Mouse (Mus musculus): ENCODE data around the gene Mitd1.
A peak's percentile ranks its signal among the peaks of the same experiment; 100 is the strongest.

Gene Mitd1

DNA sequence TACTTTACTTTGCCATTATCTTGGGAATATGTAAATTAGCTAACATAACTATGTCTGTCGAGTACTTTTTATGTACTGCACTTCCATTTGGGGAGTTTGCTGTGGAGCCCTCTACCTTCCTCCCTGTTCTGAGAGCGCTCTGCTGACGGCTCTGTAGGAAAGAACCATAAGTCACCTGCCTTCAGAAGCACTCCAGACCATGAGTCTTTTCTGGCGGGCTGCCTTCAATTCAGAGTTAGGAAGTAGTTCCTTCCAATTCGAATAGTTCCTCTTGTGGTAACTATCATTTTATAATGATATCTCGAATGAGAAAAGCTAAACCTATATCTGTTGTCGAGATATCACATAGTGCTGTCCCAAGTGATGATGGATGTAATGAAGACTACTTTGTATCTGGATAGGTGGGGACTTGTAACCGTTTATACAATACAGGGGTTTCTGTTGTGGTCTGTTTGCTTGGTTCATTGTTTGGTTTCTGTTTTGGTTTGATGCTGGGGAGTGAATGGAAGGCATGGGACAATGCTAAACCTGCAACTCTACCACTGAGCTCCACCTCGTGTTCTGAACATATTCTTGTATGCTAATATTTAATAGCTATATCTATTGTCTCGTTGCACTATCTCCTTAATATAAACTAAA lies 22.4 kb downstream of the Mitd1 start:
- no peak for ATAC-seq (ENCODE audit: low TSS enrichment)

DNA sequence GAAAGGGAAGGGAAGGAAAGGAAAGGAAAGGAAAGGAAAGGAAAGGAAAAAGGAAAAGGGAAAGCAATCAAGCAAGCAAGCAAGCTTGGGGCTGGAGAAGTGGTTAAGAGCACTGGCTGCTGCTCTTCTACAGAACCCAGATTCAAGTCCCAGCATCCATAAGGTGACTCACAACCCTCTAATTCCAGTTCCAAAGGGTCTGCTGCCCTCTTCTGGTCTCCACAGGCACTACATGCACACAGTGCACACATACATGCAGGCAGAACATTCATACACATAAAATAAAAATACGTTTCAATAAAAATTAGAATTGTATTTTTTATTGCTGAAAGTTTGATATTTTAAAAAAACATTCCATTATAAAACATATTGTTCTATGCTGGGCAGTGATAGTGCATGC lies 23.2 kb downstream of the Mitd1 start:
- no peak for ATAC-seq (ENCODE audit: low TSS enrichment)

DNA sequence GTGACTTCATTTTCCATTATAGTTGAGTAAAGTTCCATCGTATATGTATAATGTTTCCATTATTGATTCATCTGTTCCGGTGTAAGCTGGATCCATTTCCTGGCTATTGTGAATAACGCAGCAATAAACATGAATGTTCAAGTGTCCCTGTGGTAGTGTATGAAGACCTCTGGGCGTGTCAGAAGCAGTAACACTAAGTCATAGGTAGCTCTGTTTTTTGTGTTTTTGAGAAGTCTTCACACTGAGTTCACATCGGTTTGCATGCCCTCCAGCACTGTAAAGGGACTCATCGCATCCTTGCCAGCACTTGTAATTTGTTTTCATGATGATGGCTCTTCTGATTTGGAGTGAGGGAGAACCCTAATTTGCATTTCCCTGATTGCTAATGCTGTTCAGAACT lies 23.9 kb downstream of the Mitd1 start, which contains the start of gene Tsga10:
TSS of gene Tsga10 (minus strand) at position 144 of the 400 bp plus-strand sequence.
- ATAC-seq (ENCODE audit: low TSS enrichment): no peak

DNA sequence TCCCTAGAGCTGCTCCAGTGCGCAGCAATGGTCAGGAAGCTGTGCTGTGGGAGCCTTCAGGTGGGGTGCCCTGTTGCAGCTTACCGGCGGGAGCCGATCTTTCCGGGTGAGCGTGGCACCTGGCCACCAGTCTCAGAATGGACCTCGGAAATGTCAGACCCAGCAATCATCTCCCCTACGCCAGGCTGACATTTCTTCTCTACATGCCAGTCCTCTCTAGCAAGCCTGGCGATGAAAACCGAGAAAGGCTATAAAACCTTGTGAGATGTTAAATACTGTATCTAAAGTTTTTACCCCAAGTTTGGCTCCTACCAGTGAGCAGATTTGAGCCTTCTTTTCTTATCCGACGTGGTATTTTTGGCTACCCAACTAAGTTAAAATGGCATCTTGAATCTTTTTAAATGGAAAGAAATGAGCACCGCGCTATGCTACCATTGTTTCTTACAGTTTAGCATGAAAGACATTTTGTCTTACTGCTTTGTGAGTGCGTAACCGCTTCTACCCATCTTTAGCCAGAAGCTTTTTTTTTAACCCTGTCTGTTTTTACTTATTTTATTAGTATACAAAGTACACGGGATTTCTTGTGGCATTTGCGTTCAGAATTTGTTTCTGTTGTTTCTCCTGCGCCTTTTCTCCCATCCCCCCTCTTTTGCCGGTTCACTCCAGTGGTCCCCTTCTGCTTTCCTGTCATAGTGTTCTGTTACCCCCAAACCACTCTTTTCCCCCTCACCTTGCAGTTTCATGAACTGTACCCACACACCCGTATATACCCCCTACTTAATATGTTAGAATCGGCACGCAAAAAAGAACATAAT lies 24.6 kb downstream of the Mitd1 start:
- no peak for ATAC-seq (ENCODE audit: low TSS enrichment)

DNA sequence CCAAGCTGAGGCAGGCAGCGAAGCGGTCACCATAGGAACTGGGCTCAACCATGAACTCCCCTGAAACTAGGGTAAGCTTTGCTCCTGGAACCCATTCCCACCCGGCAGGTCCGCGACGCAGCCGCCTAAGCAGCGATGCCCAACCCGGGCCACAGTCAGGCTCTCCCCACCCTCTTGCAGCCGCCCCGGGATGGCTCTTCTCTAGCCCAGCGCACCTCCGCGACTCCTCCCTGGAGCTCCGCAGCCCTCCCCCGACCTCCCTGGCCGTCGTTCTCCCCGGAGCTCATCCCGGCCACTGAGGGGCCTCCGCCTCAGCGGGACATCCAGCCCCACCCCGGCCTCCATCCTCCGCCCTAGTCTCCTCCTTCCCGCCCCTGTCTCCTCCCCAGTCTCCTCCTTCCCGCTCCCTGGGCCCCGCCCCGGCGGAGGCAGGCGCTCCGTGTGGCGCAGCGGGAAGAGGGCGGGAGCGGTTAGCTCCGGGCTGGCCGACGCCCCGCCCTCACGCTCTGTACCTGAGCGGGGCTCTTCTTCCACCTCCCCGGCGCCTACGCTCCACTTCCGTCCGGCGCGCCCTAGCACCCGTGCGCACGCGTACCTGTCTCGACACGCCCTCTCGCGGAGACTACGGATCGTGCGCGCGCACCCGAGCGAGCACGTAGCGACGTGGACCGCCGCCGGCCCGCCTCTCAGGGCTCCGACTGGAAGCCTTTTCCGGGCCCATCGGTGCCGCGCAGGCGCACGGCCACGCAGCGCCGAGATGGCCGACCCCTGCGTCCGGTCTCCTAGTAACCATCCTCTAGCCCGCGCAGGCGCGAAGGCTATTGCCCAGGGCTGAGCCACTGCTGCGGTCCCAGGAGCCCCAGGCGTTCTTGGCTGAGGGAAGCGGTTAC lies 25.5 kb downstream of the Mitd1 start:
- peak; percentile 90 for ATAC-seq (ENCODE audit: low TSS enrichment)

DNA sequence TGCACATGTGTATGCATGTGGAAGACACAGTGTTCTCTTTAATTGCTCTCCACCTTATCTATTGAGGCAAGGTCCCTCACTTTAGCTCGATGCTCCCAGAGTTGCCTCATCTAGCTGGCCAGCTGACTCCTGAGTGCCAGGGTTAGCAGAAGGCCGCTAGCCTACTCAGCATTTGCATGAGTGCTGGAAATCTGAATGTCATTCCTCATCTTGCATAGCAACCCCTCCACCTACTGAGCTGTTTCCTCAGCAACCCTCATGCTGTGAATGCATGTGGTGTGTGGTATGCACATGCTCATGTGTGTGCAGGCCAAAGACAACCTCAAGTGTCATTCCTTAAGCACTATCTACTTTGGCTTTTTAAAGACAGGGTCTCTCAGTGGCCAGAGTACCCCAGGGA lies 39.5 kb downstream of the Mitd1 start:
- ATAC-seq (ENCODE audit: low TSS enrichment): peak; percentile 44; the same call in 1 of the 2 replicates

DNA sequence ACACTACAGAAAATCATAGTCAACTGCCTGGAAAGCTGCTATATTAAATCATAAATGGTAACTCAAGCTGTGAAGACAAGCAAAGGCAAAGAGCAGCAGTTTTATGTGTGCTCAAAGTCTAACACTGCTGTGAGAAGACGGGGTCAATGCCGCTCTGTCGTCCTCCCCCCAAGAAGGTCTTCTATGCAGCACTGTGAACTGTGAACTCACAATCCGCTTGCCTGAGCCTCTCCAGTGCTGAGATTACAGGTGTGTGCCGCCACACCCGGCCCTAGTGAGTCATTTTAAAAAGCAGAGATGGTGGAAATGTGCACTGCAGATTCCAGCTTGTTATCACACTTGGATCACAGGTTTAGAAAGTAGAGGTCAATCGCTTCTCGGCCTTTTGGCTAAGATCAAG lies 43.3 kb downstream of the Mitd1 start:
- ATAC-seq (ENCODE audit: low TSS enrichment): no peak

DNA sequence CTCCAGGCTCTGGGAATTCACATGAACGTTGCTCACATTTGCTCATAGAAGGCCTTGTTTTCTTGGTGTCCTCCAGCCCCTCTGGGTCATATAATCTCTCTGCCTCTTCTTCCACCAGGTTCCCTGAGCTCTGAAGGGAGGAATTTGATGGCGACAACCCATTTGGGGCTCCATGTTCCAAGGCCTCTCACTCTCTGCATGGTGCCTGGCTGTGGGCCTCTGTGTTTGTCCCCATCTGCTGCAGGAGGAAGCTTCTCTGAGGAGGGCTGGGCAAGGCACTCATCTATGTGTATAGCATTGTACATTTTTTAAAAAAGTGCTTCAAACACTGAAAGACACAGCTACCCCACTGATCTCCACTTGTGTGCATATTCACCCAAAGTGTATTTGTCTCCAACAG lies 58.5 kb downstream of the Mitd1 start:
- no peak for ATAC-seq (ENCODE audit: low TSS enrichment)
